Mouse (Mus musculus): Measurements from ENCODE around the gene Dgcr2.

The Dgcr2 gene

GRCm38 (mm10) chr16:17807192-17808009 is 91.0 kb downstream of the Dgcr2 start:
- DNase-seq (ENCODE audit: low spot score) = peak; percentile 84

DNA sequence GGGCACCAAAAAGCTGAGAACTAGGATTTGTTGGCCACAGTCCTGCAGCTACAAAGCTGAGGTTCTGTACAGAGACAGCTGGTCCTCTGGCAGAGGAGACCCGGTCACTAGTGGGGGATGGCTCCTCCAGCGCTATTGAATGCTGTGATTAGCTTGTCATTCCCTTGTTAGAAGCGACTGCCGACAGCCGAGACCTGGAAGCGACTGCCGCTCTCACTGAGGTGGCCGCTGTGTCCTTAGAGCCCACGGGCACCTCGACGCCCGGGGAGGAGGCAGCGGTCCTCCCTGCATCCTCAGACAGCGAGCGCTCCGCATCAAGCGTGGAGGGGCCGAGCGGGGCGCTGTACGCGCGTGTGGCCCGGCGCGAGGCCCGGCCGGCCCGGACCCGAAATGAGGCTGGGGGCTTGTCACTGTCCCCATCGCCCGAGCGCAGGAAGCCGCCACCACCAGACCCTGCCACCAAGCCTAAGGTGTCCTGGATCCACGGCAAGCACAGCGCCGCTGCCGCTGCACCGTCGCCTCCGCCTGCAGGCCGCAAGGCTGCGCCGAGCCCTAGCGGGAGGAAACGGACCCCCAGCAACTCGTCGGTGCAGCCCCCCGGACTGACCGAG is 91.7 kb downstream of the Dgcr2 start:
- no peak for DNase-seq (ENCODE audit: low spot score)

- no peak for DNase-seq (ENCODE audit: low spot score)
Observed at GRCm38 (mm10) chr16:17804982-17805381, 93.4 kb downstream of the Dgcr2 start.

- DNase-seq (ENCODE audit: low spot score) = no peak
Observed at GRCm38 (mm10) chr16:17804449-17804912, 93.9 kb downstream of the Dgcr2 start.

DNA sequence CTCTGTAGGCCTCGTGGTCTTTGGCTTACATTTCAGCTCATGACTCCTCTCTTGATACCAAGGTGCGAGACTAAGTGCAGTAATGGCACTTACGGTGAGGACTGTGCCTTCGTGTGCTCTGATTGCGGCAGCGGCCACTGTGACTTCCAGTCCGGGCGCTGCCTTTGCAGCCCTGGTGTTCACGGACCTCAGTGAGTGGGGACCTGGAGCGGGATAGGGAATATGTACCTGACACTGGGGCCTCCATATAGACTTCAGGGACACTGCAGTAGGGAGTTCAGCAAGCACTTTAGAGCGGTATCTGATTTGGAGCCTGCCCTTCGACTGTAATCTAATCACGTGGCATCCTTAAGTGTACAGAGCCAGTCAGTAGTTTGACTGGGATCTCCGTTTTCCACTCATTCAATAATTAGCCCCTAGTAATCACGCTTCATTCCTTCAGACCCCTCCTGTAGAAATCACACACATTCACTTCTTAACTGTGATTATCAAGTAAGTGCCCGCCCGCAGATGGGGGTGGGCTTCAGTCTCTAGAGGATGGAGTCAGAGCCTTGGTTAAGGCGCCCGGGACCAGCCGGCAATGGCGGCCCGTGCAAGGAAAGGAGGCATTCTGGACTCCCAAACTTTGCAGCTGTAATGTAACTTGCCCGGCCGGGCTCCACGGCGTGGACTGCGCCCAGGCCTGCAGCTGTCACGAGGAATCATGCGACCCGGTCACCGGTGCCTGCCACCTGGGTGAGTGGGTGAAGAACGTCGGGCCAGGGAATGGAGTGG is 94.5 kb downstream of the Dgcr2 start:
- DNase-seq (ENCODE audit: low spot score) = no peak

DNA sequence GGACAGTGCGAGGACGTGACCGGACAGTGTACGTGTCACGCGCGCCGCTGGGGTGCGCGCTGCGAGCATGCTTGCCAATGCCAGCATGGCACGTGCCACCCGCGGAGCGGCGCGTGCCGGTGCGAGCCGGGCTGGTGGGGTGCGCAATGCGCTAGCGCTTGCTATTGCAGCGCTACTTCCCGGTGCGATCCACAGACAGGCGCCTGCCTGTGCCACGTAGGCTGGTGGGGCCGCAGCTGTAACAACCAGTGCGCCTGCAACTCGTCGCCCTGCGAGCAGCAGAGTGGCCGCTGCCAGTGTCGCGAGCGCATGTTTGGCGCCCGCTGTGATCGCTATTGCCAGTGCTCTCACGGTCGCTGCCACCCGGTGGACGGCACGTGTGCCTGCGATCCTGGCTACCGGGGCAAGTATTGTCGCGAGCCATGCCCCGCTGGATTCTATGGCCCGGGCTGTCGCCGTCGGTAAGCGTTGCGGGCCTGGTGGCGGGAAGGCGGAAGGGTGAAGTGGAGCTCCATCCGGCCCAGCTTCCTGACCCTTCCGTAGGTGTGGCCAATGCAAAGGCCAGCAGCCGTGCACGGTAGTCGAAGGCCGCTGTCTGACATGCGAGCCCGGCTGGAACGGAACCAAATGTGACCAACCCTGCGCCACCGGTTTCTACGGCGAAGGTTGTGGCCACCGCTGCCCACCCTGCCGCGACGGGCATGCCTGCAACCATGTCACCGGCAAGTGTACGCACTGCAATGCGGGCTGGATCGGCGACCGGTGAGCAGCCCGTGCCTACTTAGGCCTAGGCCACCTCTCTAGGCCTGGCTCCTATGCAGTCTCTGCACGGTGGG is 95.3 kb downstream of the Dgcr2 start:
- no peak for DNase-seq (ENCODE audit: low spot score)

DNA sequence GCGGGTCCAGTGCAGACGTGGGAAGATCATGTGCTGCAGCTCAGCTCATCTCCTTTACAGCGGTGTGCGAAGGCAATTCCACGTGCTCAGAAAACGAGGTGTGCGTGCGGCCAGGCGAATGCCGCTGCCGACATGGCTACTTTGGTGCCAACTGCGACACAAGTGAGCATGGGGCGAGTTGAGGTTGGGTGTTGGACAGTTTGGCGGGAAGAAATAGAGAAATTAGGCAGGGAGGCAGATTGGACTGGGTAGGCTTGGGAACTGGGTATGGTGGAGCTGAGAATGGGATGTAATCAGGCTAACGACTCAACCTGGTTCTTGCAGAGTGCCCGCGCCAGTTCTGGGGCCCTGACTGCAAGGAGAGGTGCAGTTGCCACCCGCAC is 95.9 kb downstream of the Dgcr2 start:
- no peak for DNase-seq (ENCODE audit: low spot score)

DNA sequence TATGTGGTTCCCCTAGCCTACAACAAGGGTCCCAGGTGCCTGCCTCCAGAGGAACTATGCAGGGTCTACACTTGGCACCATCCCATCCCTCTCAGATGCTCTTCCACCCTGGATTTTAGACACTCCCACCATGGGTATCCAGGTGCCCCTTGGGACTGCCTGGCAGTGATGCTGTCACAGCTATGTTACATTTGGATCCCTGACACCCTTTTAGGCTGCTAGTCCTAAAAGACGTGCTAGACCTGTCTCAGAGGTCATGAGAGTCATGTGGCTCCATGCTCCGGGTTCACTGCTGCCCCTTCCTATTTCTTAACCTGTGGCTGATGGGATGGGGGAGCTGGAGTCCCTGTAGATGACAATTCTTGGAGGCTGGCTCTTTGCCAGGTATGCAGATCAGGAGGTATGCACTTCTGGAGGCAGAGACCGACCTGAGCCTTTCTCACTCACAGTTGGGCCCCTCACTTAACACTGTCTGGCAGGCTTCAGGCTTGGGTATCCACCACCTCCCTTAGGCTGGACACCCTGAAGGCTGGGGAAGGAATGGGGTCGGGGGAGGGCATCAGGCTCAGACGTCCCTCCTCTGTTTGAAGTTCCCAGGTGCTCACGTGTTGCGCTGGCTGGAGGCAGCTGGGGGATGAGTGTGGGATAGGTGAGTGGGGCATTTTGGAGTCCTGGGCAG is 96.4 kb downstream of the Dgcr2 start:
- no peak for DNase-seq (ENCODE audit: low spot score)

- no peak for DNase-seq (ENCODE audit: low spot score)
Observed at GRCm38 (mm10) chr16:17799584-17799983, 98.8 kb downstream of the Dgcr2 start.

DNA sequence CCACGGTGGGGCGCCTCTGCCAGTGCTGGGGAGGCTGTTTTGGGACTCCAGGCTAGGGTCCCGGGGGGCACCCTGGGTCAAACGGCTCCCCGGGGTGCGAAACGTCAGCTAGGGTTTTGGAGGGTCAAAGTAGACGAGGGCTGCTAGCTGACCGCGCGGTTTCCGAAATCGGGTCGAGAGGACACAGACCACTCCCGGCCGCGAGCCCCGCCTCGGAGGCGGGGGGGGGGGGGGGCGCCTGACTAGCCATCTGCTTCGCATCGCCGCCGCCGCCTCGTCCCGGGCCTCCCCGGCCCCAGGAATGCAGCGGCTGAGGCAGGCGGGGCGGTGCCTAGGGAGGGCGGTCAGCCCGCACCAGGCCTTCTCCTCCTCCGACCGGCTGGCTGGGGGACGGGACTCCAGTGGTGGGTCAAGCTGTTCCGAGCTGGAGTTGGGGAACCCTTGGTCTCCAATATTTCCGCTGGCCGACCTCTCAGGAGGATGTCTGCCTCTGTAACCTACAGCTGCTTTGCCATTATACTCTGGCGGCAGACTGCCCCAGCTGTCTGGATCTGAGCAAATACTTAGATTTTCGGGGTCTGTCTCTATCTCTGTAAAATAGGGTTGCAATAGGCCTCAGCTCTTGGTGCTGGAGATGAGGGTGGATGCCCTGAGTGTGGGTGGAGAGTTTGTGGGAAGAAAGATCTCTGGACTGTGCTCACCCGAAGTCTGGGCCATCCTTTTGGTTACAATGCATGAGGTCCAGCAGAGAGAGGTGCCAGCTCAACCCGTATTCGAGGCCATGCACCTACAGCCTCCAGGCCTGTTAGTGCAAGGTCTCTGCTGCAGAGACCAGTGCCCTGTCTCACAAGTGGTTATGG is 99.8 kb downstream of the Dgcr2 start:
- peak; percentile 60 for DNase-seq (ENCODE audit: low spot score)

- DNase-seq (ENCODE audit: low spot score) = no peak
Observed at GRCm38 (mm10) chr16:17797812-17798311, 100.5 kb downstream of the Dgcr2 start.

- peak; percentile 65 for DNase-seq (ENCODE audit: low spot score)
Observed at GRCm38 (mm10) chr16:17796971-17797811, 101.2 kb downstream of the Dgcr2 start, which contains the start of gene Scarf2. Gene Scarf2, plus strand, starts transcription at chr16:17797282.

GRCm38 (mm10) chr16:17796519-17796918 is 101.8 kb downstream of the Dgcr2 start:
- no peak for DNase-seq (ENCODE audit: low spot score)

DNA sequence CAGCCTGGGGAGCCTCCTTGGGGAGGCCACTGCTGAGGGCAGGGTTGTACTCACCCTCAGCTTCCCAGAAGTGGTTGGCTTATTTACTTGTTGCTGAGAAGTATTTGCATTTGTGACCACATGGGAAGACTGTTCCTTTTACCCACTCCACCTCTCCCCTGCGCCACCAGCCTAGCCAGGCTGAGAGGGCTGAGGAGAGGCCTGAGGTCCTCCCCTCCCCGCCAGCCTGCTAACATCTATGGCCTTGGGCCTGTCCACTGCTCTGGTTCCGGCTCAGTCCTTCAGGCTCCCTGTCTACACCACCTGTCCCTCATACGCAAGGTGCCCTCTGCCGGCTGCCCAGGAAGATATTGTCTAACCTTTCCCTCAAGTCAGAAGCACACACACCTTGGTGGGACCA is 102.7 kb downstream of the Dgcr2 start:
- DNase-seq (ENCODE audit: low spot score) = no peak

DNA sequence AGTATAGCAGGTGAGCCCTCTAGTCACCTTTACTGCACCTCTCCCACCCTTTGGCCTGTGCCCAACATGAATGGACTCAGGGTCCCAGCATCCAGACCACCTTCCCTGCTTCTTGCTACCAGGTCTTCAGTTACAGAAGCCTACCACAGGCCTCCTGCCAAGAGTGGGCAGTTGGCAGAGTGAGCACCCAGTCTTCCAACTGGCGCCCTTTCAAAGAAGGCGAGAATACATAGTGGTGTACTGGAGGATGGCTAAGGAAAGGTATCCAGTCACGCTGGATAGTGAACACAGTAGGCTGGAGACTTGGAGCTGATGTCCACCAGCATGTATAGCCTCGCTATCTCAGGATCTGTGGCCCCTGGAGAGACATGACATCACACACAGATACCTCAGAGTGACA is 104.3 kb downstream of the Dgcr2 start:
- DNase-seq (ENCODE audit: low spot score) = no peak

GRCm38 (mm10) chr16:17792728-17793127 is 105.6 kb downstream of the Dgcr2 start:
- no peak for DNase-seq (ENCODE audit: low spot score)
